Mouse (Mus musculus): ENCODE results near the gene Gm6408. TPM values are rescaled to one million over a fixed set of nuclear protein-coding genes. Genes with fewer than 3 reads are reported as not detected.

Gm6408 gene
- polyA plus RNA-seq, 2 experiments = not detected

Other genes with a start within 250 kb of the Gm6408 start
- 0.06 and 0.07 TPM in 2 replicates for gene Wasf3, start 97.0 kb upstream of the Gm6408 start, polyA plus RNA-seq (2012; rRNA removed)
- 0.04 TPM in 2 replicates for gene Wasf3, start 97.0 kb upstream of the Gm6408 start, polyA plus RNA-seq (2014; fragmentation: Nextera tagmentation; extraction: Ambion mirVana)
- gene Gm6370, start 9.4 kb downstream of the Gm6408 start, polyA plus RNA-seq (2012; rRNA removed) = not detected in 2 replicates
- gene Gm6370, start 9.4 kb downstream of the Gm6408 start, polyA plus RNA-seq (2014; fragmentation: Nextera tagmentation; extraction: Ambion mirVana) = not detected in 2 replicates
- gene 4930449I24Rik, start 20.4 kb downstream of the Gm6408 start, polyA plus RNA-seq (2012; rRNA removed) = not detected in 2 replicates
- gene 4930449I24Rik, start 20.4 kb downstream of the Gm6408 start, polyA plus RNA-seq (2014; fragmentation: Nextera tagmentation; extraction: Ambion mirVana) = not detected in 2 replicates
- not detected in 2 replicates for gene Gm3402, start 32.2 kb downstream of the Gm6408 start, polyA plus RNA-seq (2012; rRNA removed)
- gene Gm3402, start 32.2 kb downstream of the Gm6408 start, polyA plus RNA-seq (2014; fragmentation: Nextera tagmentation; extraction: Ambion mirVana) = not detected in 2 replicates
- gene Gm3404, start 43.8 kb downstream of the Gm6408 start, polyA plus RNA-seq (2012; rRNA removed) = not detected in 2 replicates
- not detected in 2 replicates for gene Gm3404, start 43.8 kb downstream of the Gm6408 start, polyA plus RNA-seq (2014; fragmentation: Nextera tagmentation; extraction: Ambion mirVana)
- gene Gm3409, start 55.7 kb downstream of the Gm6408 start, polyA plus RNA-seq (2012; rRNA removed) = not detected in 2 replicates
- not detected in 2 replicates for gene Gm3409, start 55.7 kb downstream of the Gm6408 start, polyA plus RNA-seq (2014; fragmentation: Nextera tagmentation; extraction: Ambion mirVana)
- not detected in 2 replicates for gene Gm3415, start 74.2 kb downstream of the Gm6408 start, polyA plus RNA-seq (2012; rRNA removed)
- gene Gm3415, start 74.2 kb downstream of the Gm6408 start, polyA plus RNA-seq (2014; fragmentation: Nextera tagmentation; extraction: Ambion mirVana) = not detected in 2 replicates
- gene Gpr12, start 103.3 kb downstream of the Gm6408 start, polyA plus RNA-seq (2012; rRNA removed) = 0.99 and 1.6 TPM in 2 replicates
- gene Gpr12, start 103.3 kb downstream of the Gm6408 start, polyA plus RNA-seq (2014; fragmentation: Nextera tagmentation; extraction: Ambion mirVana) = 0.05 and 0.23 TPM in 2 replicates